Mouse (Mus musculus) spleen, adult 2 months (tissue): ENCODE measurements around the gene 1700001F09Rik. TPM values are rescaled to one million over a fixed set of nuclear protein-coding genes. Genes with fewer than 3 reads are reported as not detected.
"Not testable (repeated sequence)": the region's sequence is repeated elsewhere in the genome, so short reads cannot be mapped to it uniquely, and the experiment has no call there.

ENCODE experiments used
- DNase-seq, 2 experiments: peaks; one replicate each; pipeline versions ENCODE4 v3.0.0 to v3.0.0-alpha.2; 2012 to 2021; ENCODE audit warnings: low spot score in 2 of 2, low read depth in 1 of 2
- H3K27ac ChIP-seq: fragments of 200-500 bp; 2 replicates; pipeline ENCODE4 v1.5.1; 2012; ENCODE audit warnings: low read length, inconsistent platforms; ENCODE audit not compliant: insufficient read depth
- H3K27me3 ChIP-seq: fragments of 200-500 bp; 2 replicates; pipeline ENCODE4 v1.6.1; 2012; ENCODE audit warnings: mild to moderate bottlenecking, moderate library complexity, low read length, inconsistent platforms; ENCODE audit not compliant: control insufficient read depth, insufficient read depth
- H3K36me3 ChIP-seq: fragments of 200-500 bp; 2 replicates; pipeline ENCODE4 v1.6.1; 2012; ENCODE audit warnings: mild to moderate bottlenecking, low read length, inconsistent platforms; ENCODE audit not compliant: control insufficient read depth, insufficient read depth
- H3K4me1 ChIP-seq: fragments of 200-500 bp; 2 replicates; pipeline ENCODE4 v1.6.1; 2011; ENCODE audit warnings: inconsistent platforms; ENCODE audit not compliant: control insufficient read depth, insufficient read depth, insufficient read length
- H3K4me3 ChIP-seq: fragments of 200-500 bp; 2 replicates; pipeline ENCODE4 v1.5.1; 2011; ENCODE audit warnings: mild to moderate bottlenecking, inconsistent platforms; ENCODE audit not compliant: insufficient read depth, insufficient read length; ENCODE audit errors: extremely low read depth
- WGBS: fragments of 180-500 bp; shearing (Covaris S2); methylation state at CpG from one replicate; pipeline ENCODE4 v1.1.7; 2018; 5-methylcytosine and 5-hydroxymethylcytosine counted together
- polyA plus RNA-seq: library from polyadenylated mRNA; depleted of rRNA; stranded (reverse); fragments of >200 nt; gene quantifications from 2 replicates; pipeline ENCODE4 v1.2.3, GENCODE M21; 2012; rRNA removed

The 1700001F09Rik gene
- not detected in 2 replicates for polyA plus RNA-seq

GRCm38 (mm10) chr14:43347711-43348110 is at the start of gene 1700001F09Rik:
1700001F09Rik (minus strand) TSS chr14:43347811.
- not testable (repeated sequence) for DNase-seq

GRCm38 (mm10) chr14:43361713-43362112 is 14.1 kb upstream of the 1700001F09Rik start:
- 85% methylated on average over 11 of the region's 11 CpGs for WGBS
- not testable (repeated sequence) for H3K4me1 ChIP-seq, H3K27me3 ChIP-seq, H3K36me3 ChIP-seq, H3K27ac ChIP-seq, H3K4me3 ChIP-seq
- peak in 1 of 2 experiments; percentile 6 for DNase-seq

More at GRCm38 (mm10) chr14:43347711-43348110, at the start of gene 1700001F09Rik:
- not testable (repeated sequence) for H3K27me3 ChIP-seq, H3K27ac ChIP-seq, H3K36me3 ChIP-seq, H3K4me3 ChIP-seq, H3K4me1 ChIP-seq

- 79% methylated on average over 1 of the region's 1 CpGs for WGBS
Measured at GRCm38 (mm10) chr14:43359246-43359645, 11.6 kb upstream of the 1700001F09Rik start.

GRCm38 (mm10) chr14:43357496-43357895 is 9.9 kb upstream of the 1700001F09Rik start:
- not testable (repeated sequence) for DNase-seq, H3K27me3 ChIP-seq, H3K27ac ChIP-seq, H3K36me3 ChIP-seq, H3K4me1 ChIP-seq, H3K4me3 ChIP-seq

More at GRCm38 (mm10) chr14:43359246-43359645, 11.6 kb upstream of the 1700001F09Rik start:
- H3K27me3 ChIP-seq, H3K4me1 ChIP-seq, H3K4me3 ChIP-seq, H3K27ac ChIP-seq, H3K36me3 ChIP-seq: not testable (repeated sequence)
- peak in 1 of 2 experiments; percentile 3 for DNase-seq

- H3K4me1 ChIP-seq, H3K27ac ChIP-seq, H3K27me3 ChIP-seq, H3K4me3 ChIP-seq, H3K36me3 ChIP-seq, DNase-seq: not testable (repeated sequence)
- 77% methylated on average over 2 of the region's 2 CpGs for WGBS
Measured at GRCm38 (mm10) chr14:43352944-43353343, 5.3 kb upstream of the 1700001F09Rik start.

GRCm38 (mm10) chr14:43337646-43338045 is 10.0 kb downstream of the 1700001F09Rik start:
- WGBS: 38% methylated on average over 1 of the region's 1 CpGs
- not testable (repeated sequence) for H3K36me3 ChIP-seq

GRCm38 (mm10) chr14:43331362-43331880 is 16.2 kb downstream of the 1700001F09Rik start:
- H3K4me3 ChIP-seq, H3K27me3 ChIP-seq, H3K27ac ChIP-seq, H3K36me3 ChIP-seq, H3K4me1 ChIP-seq: not testable (repeated sequence)
- 93% methylated on average over 11 of the region's 11 CpGs for WGBS
- DNase-seq: peak in 1 of 2 experiments; percentile 7

More at GRCm38 (mm10) chr14:43337646-43338045, 10.0 kb downstream of the 1700001F09Rik start:
- not testable (repeated sequence) for DNase-seq, H3K27ac ChIP-seq, H3K27me3 ChIP-seq, H3K4me3 ChIP-seq, H3K4me1 ChIP-seq

GRCm38 (mm10) chr14:43328603-43329002 is 19.0 kb downstream of the 1700001F09Rik start:
- peak in 1 of 2 experiments; percentile 6 for DNase-seq
- not testable (repeated sequence) for H3K4me3 ChIP-seq, H3K36me3 ChIP-seq, H3K4me1 ChIP-seq, H3K27me3 ChIP-seq, H3K27ac ChIP-seq
- WGBS: 66% methylated on average over 2 of the region's 2 CpGs

GRCm38 (mm10) chr14:43319516-43319915 is 28.1 kb downstream of the 1700001F09Rik start:
- not testable (repeated sequence) for H3K27ac ChIP-seq, H3K4me1 ChIP-seq, H3K4me3 ChIP-seq, H3K27me3 ChIP-seq, H3K36me3 ChIP-seq, DNase-seq

- 79% methylated on average over 3 of the region's 3 CpGs for WGBS
- DNase-seq, H3K27me3 ChIP-seq, H3K27ac ChIP-seq, H3K36me3 ChIP-seq, H3K4me1 ChIP-seq, H3K4me3 ChIP-seq: not testable (repeated sequence)
Measured at GRCm38 (mm10) chr14:43293503-43293902, 54.1 kb downstream of the 1700001F09Rik start, which contains the start of gene Gm8127. Gm8127 (minus strand) TSS chr14:43293832.
